Mouse (Mus musculus) right cerebral cortex, postnatal 4 days (tissue): ENCODE data around the gene Pde4d.

ENCODE experiments used
- DNase-seq: peaks from one replicate; pipeline ENCODE4 v3.0.0-alpha.2; 2022

Gene Pde4d

DNA sequence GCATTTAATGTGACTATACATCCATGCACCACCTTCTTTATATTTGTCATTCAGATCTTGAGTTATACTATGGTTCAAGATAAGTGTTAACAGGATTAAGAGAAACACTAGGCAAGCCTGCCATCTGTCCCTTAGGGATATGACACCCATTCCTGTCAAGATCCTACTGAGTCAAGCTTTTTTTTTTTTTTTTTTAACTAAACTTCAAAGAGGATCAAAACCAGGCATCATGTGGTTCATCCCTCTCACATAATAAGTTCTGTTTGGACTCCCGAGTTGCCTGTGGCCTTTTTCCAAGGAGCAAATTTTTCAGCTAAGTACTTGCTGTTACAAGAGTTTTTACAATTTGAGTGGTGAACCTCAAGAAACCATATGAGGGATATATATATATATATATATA, 1414.1 kb downstream of the Pde4d start:
- no peak for DNase-seq

DNA sequence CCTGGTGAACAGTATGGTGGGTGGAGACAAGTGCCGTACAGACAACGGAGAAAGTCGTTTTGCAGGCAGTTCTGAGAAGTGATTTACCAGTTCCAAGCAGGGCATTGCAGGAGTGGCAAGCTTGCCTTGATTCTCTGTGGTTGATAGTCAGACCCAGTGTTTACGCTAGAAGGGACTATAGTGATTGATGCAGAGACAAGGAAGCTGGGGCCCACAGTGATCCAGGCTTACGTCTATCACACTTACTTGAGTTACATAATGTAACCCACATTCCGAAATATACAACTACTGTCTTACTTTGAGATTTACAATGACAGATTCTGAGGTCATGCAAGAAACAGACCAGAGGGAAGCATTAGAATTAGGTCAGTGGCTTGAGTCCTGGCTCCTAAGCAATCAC, 1414.6 kb downstream of the Pde4d start:
- DNase-seq: no peak

DNA sequence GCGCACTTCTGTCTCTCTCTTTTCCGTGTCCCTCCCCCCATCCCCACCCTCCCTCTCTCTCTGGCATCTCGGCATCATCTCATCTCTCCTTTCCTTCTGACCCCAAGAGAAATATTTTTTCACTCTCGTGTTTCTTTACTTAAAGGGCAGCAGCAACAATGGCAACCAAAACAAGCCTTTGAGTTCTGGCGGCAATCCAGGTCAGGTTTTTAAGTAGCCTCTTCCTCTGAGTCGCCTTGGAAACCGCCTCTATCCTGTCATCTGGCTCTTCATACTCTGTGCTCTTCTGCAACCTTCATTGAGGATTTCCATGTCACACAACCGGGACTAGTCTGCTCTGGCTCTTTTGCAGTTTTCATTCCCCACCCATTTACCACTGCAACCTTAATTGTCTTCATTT, 1430.6 kb downstream of the Pde4d start:
- DNase-seq: no peak

DNA sequence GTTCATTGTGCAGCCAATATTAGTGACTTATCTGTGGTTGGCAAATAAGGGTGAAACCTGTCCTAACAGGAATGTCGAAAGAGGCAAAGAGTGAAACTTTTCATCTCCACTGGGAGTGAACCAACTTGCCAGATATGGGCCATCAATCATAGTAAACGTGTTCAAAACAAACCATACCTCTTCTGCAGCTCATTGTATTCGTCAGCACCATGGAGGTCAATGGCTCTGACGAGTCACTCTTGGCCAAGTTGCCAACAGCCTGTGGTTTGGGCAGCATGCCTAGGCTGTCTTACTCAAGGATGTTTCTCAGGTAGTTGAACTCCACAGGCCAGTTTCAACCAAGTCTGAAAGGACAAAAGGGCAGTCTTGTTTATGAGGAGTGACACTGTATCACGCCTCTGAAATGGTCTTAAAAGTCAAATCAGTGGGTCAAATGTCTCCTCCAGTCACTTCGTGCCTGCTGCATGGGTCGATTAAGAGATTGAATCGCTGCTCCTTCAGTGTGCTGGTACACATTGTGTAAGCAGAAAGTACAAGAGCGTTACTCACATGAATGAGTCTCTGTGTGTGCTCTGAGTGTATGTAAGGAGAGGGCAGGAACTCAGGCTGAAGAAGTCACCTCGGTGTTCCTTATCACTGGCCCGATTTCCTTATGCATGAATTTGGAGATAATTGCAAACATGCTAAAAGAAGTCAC, 1431.6 kb downstream of the Pde4d start:
- DNase-seq: no peak

GRCm38 (mm10) chr13:109883636-109884035, 1433.9 kb downstream of the Pde4d start:
- no peak for DNase-seq

GRCm38 (mm10) chr13:109884812-109885211, 1435.1 kb downstream of the Pde4d start:
- no peak for DNase-seq

GRCm38 (mm10) chr13:109888293-109888692, 1438.5 kb downstream of the Pde4d start:
- DNase-seq: no peak

GRCm38 (mm10) chr13:109891194-109891909, 1441.6 kb downstream of the Pde4d start:
- no peak for DNase-seq

DNA sequence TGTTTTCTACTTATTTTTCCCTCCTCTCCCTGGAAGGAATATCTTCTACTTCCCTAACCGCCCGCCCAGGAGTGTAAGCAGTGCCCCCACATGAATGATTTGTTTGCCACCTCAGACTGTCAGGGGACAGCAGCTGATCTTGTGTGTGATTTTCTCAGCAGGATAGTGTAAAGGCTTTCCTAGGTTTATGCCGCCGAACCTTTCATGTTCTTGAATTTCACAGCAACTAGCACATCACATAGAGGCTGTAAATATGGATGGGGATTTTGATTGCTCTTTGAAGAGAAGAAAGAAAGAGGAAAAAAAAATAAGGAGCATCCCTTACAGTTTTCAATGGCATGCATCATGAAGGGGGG, 1442.1 kb downstream of the Pde4d start:
- DNase-seq: no peak

DNA sequence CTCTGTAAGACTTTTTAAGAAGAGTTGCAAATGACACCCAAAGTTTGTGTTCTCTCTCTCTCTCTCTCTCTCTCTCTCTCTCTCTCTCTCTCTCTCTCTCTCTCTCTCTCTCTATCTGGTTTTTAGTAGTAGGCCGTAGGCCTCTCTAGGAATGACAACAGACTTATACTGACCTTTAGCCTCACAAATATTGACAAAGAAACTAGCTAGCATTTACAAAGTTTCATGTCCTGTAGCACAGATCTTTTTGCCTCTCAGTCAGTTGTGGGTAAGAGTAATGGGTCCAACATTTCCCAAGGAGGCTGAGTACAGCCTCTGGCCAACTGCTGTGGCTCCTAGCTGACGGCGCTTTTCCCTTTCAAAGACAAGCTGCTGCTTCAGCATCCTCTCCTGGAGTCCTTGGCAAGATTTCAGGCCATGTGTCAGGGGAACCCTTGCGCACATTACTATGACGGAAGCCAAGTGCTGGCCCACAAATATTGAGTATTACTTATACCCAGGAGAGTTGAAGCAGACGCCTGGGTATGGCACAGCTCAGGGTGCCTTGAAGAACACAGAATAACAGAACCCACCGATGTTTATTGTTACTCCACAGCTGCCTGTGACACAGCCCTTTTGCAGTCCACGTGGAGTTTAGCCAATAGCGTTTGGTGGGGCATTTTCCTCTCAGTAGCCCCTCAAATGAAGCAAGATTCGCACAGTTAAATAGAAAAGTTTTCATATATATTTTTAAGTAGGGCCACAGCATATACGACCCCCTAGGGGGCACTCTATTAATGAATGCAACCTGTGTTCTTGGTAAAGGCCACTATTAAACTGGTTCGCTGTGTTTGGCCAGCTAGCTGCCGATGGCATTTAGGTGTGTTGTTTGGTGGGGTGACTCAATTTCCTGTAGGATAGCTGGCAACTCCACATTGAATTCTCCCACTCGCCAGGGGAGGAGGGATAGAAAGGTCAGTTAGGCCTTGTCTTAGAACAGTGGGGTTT, 1450.0 kb downstream of the Pde4d start:
- DNase-seq: no peak

- no peak for DNase-seq
Observed at GRCm38 (mm10) chr13:109901811-109902210, 1452.1 kb downstream of the Pde4d start.

- peak; percentile 65 for DNase-seq
Observed at GRCm38 (mm10) chr13:109902460-109902854, 1452.7 kb downstream of the Pde4d start.

DNA sequence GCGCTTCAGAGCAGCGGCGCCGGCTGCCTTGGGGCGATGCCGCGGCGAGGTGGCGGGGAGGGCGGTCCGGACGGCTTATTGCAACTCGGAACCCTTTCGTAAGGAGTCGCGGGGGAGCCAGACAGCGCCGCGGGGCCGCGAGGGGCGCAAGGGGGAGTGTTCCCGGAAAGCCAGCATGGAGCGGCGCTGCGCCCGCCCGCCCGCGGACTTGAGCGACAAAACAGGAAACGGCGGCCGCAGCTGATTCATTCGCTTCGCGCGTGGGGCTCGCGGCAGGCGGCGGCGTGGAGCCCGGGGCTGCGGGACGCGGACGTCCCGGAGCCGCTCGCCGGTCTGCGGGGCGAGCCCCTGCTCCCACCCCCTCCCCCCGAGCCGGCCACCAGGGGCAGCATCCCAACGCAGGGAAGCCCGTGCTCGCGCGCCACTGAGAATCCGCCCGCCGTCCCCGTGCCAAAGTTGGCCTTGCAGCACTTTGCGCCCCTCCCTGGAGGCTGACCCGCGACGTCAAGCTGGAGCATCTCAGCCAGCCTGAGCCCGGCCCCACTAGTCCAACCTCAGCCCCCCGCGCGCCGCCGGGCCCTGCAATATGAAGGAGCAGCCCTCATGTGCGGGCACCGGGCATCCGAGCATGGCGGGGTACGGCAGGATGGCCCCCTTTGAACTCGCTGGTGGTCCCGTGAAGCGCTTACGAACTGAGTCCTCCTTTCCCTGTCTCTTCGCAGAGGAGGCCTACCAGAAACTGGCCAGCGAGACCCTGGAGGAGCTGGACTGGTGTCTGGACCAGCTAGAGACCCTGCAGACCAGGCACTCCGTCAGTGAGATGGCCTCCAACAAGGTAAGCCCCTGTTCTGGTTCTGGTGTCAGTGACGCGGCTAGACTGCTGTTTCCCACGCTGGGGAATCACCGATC, 1453.4 kb downstream of the Pde4d start:
- peak; percentile 73 for DNase-seq

GRCm38 (mm10) chr13:109903764-109904510, 1454.2 kb downstream of the Pde4d start:
- no peak for DNase-seq

GRCm38 (mm10) chr13:109906342-109906888, 1456.7 kb downstream of the Pde4d start:
- DNase-seq: no peak

DNA sequence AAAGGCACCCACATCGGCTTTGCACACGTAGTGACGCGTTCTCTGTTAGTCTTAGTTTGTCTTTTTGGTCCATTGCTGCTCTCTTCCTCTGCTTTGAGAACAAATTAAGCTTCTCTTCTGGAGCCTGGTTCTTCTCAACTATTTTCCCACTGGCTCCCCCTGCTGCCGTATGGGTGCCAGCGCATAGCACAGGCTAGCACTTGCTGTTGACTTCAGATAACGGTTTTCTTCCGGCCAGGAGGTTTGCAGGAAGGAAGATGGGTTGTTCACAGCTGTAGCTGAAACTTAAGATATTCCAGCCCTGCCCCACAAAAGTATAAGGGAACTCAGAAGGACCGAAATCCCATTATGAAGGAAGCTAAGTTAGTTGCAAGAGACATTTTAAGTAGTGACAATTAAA, 1457.9 kb downstream of the Pde4d start:
- DNase-seq: peak; percentile 74

DNA sequence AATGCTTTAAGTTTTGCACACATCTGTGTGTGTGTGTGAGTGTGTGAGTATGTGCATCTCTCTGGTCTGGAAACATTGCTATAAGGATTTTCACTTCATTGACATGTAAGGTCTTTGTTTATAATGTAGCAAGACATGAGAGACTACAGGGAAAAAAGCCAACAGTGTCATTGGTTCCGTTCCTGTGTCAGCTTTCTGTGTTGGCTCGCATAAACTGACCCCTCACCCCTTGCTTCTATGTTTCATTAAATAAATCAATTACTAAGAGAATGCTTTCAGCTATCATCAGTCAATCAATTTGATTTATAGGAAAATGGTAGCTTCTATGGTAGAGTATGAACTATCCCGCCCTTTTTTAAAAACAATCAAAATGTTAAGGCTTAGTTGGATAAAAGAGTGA, 1458.6 kb downstream of the Pde4d start:
- no peak for DNase-seq

- DNase-seq: no peak
Observed at GRCm38 (mm10) chr13:109909111-109909510, 1459.4 kb downstream of the Pde4d start.

DNA sequence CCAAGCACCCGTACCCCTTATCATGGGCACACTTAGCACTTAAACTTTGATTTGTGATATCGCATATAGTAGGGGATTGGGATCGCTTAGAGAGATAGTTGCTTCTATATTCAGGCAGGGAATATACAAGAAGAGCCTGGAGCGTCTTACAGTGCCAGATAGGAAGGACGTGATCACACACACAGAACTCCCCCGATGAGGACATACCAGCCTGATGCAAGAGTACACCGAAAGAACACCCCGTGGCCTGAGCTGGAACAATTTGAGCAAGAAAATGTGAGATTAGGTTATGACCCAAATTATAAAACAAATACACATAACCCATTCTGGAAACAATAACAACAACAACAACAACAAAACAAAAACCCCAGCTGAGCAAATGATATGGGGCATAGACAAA, 1461.2 kb downstream of the Pde4d start:
- no peak for DNase-seq

DNA sequence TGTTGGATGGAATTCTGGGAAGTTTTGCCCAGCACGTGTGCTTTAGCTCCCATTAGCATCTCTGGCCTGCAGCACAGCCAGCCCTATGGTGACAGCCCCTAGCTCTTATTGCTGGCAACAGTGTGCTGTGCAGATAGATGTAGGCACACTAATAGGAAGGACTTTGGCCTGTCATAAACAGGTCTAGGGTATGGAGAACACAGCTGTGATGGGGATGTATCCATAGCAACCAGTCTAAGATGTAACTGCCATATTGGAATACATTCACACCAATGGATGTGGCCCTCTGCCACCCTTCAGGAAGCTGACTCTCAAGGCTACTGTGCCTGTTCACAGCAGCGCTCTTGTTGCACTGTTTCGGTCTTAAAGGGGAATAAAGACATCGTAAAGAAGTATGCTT, 1462.9 kb downstream of the Pde4d start:
- DNase-seq: no peak

- DNase-seq: no peak
Observed at GRCm38 (mm10) chr13:109914246-109914645, 1464.5 kb downstream of the Pde4d start.
